Mouse (Mus musculus) thymus, postnatal 0 days (tissue): ENCODE results near the gene 9830107B12Rik. TPM values are rescaled to one million over a fixed set of nuclear protein-coding genes. Genes with fewer than 3 reads are reported as not detected.

Experiments used
- DNase-seq: peaks from one replicate; pipeline ENCODE4 v3.0.0-alpha.2; 2015; ENCODE audit warnings: low spot score
- polyA plus RNA-seq: library from polyadenylated mRNA; unstranded; fragments of >200 nt; fragmentation: Nextera tagmentation; extraction: Ambion mirVana; gene quantifications from 2 replicates; pipeline ENCODE4 v1.2.1, GENCODE M21; 2015

The 9830107B12Rik gene
- polyA plus RNA-seq, 1 experiment from 2014 or later = not detected

DNA sequence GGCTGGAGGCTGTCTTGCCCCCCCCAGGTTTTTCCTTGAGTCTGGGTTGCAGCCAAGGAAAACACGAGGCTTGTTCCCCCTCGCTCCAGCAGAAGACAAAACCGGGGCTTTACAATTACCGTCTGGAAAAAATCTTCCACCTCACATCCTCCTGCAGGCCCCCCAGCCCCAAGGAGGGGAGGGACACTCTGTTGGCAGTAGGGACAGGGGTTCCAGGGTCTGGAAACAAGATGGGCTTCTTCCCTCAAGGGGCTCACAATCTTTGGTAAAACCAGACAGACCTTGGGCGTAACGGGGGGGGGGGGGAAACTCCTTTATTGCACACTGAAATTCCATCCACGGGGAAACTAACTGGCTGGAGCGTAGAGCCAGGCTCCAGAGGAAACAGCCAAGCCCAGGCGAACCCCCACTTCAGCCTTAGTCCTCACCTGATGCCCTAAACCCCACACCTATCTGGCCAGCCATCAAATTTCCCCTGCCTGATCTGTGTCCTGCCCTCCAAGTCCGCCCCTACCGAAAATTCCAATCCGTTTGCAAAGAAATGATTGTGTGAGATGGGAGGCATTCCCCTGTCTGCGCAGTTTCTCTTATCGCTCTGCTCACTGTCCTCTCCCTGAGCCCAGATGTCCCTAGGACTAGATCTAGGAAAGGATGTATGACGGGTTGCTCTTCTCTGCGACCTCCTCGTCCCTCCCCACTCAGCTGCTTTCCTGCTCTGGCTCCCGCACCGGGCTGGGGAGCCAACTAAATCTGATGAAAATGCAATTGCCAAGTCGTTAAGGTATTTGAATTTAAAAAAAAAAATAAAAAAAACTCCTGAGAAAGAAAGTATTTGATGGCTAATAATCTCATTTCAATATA, 51.0 kb downstream of the 9830107B12Rik start:
- no peak for DNase-seq

DNA sequence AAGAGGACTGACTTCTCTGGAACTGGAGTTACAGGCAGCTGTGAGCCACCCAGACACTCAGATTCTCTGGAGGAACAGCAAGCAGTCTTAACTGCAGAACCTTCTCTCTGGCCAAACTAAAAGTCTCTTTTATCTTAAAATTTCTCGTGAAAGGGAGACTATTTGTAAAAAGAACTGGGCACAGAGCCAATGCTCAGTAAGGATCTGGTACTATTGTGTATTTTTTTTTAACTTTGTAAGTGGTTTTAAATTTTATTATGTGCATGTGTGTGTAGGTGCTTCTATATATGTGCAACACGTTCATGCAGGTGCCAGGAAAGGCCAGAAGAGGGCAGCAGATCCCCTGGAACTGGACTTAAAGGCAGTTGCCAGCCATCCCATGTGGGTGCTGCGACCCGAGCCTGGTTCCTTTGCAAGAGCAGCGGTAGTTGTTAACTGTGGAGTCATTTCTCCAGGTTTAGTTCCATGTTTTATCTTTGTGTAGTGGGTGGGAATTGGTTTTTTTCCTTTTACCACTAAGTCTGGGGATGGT, 52.7 kb downstream of the 9830107B12Rik start:
- DNase-seq = no peak

GRCm38 (mm10) chr17:48090305-48090704, 55.8 kb downstream of the 9830107B12Rik start:
- DNase-seq = no peak

GRCm38 (mm10) chr17:48089446-48089845, 56.6 kb downstream of the 9830107B12Rik start:
- DNase-seq = no peak

- no peak for DNase-seq
These were observed 57.0 kb downstream of the 9830107B12Rik start, which contains the start of gene 1700067P10Rik for GRCm38 (mm10) chr17:48089019-48089418. Gene 1700067P10Rik, plus strand, starts transcription at chr17:48089319.

DNA sequence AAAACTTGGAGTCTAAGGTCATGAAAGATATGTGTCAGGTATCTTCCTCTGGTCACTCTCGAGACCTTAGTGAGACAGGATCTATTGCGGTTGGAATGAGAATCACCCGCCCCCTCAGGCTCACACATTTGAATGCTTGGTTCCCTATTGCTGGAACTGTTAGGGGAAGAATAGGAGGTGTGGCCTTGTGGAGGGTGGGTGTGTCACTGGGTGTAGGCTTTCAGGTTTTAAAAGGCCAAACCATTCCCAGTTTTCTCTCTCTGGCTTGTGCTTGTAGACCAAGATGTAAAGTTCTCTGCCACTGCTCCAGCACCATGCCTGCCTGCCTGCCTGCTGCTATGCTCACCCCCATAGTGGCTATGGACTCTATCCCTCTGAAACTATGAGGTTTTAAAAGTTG, 65.4 kb downstream of the 9830107B12Rik start:
- DNase-seq = no peak

Other genes starting within 250 kb of the 9830107B12Rik start
- gene Foxp4, start 221.6 kb downstream of the 9830107B12Rik start, polyA plus RNA-seq = 18.0 TPM in 2 replicates
- not detected in 2 replicates for gene 1700122O11Rik, start 108.0 kb downstream of the 9830107B12Rik start, polyA plus RNA-seq
- not detected in 2 replicates for gene 1700067P10Rik, start 56.9 kb downstream of the 9830107B12Rik start, polyA plus RNA-seq
- 0.13 and 0.42 TPM in 2 replicates for gene A530064D06Rik, start 21.0 kb upstream of the 9830107B12Rik start, polyA plus RNA-seq
- 0.05 TPM in 2 replicates for gene Trem1, start 86.5 kb upstream of the 9830107B12Rik start, polyA plus RNA-seq
- 0.14 and 0.30 TPM in 2 replicates for gene Trem3, start 101.5 kb upstream of the 9830107B12Rik start, polyA plus RNA-seq
- gene Treml4, start 118.0 kb upstream of the 9830107B12Rik start, polyA plus RNA-seq = 0.82 and 1.5 TPM in 2 replicates
- 8.9 and 11.9 TPM in 2 replicates for gene Treml2, start 153.2 kb upstream of the 9830107B12Rik start, polyA plus RNA-seq
- gene B430306N03Rik, start 169.9 kb upstream of the 9830107B12Rik start, polyA plus RNA-seq = 0.53 and 0.64 TPM in 2 replicates
- 2.1 and 3.8 TPM in 2 replicates for gene Trem2, start 200.1 kb upstream of the 9830107B12Rik start, polyA plus RNA-seq
- 0.10 TPM in 2 replicates for gene Treml1, start 213.6 kb upstream of the 9830107B12Rik start, polyA plus RNA-seq